Mouse (Mus musculus) megakaryocyte, embryonic 14.5 days (primary cell): Measurements from ENCODE around the gene Slc26a10.
"Not testable (repeated sequence)": the region's sequence is repeated elsewhere in the genome, so short reads cannot be mapped to it uniquely, and the experiment has no call there.

Source experiments
- FLI1 ChIP-seq: IDR thresholded peaks from 2 replicates; pipeline ENCODE4 v1.6.1; 2012; ENCODE audit warnings: low read length, inconsistent platforms, mixed read lengths
- GATA1 ChIP-seq: IDR thresholded peaks from 3 replicates; pipeline ENCODE4 v1.6.1; 2012; ENCODE audit warnings: mixed read lengths, low read length, inconsistent platforms, borderline replicate concordance

GRCm38 (mm10) chr10:127152556-127152955 is 27.9 kb downstream of the Slc26a10 start:
- TF ChIP-seq GATA1, FLI1: not testable (repeated sequence)
